ENCODE assay signal across 24 mouse cellular contexts in the genomic region with DNA sequence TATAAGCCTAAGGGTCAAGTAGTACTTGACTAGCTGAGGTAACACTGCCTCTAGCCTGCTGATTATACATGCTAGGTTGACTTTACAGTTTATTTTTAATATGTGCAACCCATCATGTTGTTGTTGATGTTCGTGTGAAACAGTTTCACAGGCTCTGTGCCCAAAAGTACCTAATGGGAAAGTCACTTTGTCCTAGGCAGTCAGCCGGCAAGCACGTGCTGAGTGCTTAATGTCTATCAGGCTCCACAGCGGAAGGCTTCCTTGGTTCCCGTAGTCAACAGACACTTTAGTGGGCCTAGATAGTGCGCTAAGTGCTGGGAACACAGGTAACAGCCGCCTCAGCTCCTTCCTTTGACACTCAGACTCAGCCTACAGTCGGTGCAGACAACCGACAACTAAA.
DNase-seq lines count a peak whose midpoint lies in the region; ATAC-seq lines count a peak whose summit lies in the region.
"Had no signal": no experiment of that assay in that cellular context is flagged by ENCODE, and none has a peak within 500 bp of the region (broad histone marks: within the 10 kb centered on the region; RNA-seq: fewer than 3 reads in every experiment).

No protein-coding gene starts in this region.

- intact Hi-C loops in heart, postnatal 14 days (cut with DNase I), result no loop called here
- intact Hi-C loops in heart, postnatal 10 days (cut with DNase I), result no loop called here

- no peak for DNase-seq in heart, postnatal 14 days
- DNase-seq in heart, adult 9 months (ENCODE audit: low spot score in 2 of 2), result no peak
- peak; percentile 13 for DNase-seq in kidney, adult 18-20 months
- peak; percentile 18 to 42 for DNase-seq in heart, postnatal 10 days
- DNase-seq in adrenal gland, adult 8-10 months, result no peak
- DNase-seq: adrenal gland, postnatal 25 days; cerebellum, adult 8-10 months; cerebellum, postnatal 14 days; embryo, embryonic 11 days; gastrocnemius, adult 2 months; gastrocnemius, postnatal 25 days had no signal

- peaks cover 2% of the 10 kb centered on the region; the same call in 1 of the 2 replicates for H3K36me3 ChIP-seq in heart, embryonic 11.5 days (ENCODE audit: control insufficient read depth, insufficient read depth, low read length)
- H3K36me3 ChIP-seq in heart, embryonic 15.5 days, result no peaks in the 10 kb centered on the region
- H3K36me3 ChIP-seq in kidney, embryonic 15.5 days, result no peaks in the 10 kb centered on the region
- H3K36me3 ChIP-seq: embryonic facial prominence, embryonic 15.5 days; forebrain, embryonic 10.5 days; hindbrain, embryonic 12.5 days had no signal

- no peak for ATAC-seq in heart, embryonic 11.5 days (replicated peaks; ENCODE audit: insufficient number of reproducible peaks, low FRiP score, low TSS enrichment)
- ATAC-seq in heart, embryonic 15.5 days (replicated peaks; ENCODE audit: insufficient number of reproducible peaks, insufficient read depth, low FRiP score, low read depth), result peak; percentile 36; the same call in 1 of the 2 replicates
- no peak for ATAC-seq in kidney, embryonic 15.5 days (replicated peaks; ENCODE audit: low FRiP score)
- ATAC-seq: activated CD4-positive, CD25-positive, alpha-beta regulatory T cell, adult 4 months; forebrain, embryonic 14.5 days; hindbrain, embryonic 16.5 days; inflammation-experienced regulatory T-cells, adult 6 months; intestine, postnatal 0 days; Patski had no signal

- no peaks in the 10 kb centered on the region for H3K9me3 ChIP-seq in heart, embryonic 11.5 days (replicated peaks; ENCODE audit: control insufficient read depth, low read length)
- H3K9me3 ChIP-seq in heart, embryonic 15.5 days (replicated peaks), result no peaks in the 10 kb centered on the region
- no peaks in the 10 kb centered on the region for H3K9me3 ChIP-seq in kidney, embryonic 15.5 days (replicated peaks)
- H3K9me3 ChIP-seq: embryonic facial prominence, embryonic 15.5 days; forebrain, embryonic 10.5 days; hindbrain, embryonic 12.5 days had no signal

- H3K27me3 ChIP-seq in heart, embryonic 11.5 days (ENCODE audit: control insufficient read depth, insufficient read depth, low read length), result no peaks in the 10 kb centered on the region
- no peaks in the 10 kb centered on the region for H3K27me3 ChIP-seq in heart, embryonic 15.5 days
- H3K27me3 ChIP-seq in kidney, embryonic 15.5 days, result no peaks in the 10 kb centered on the region
- H3K27me3 ChIP-seq: embryonic facial prominence, embryonic 15.5 days; Patski had no signal

- no peak overlapping the region for H3K4me3 ChIP-seq in heart, embryonic 11.5 days (ENCODE audit: low read depth, low read length)
- H3K4me3 ChIP-seq in heart, embryonic 15.5 days, result no peak overlapping the region
- no peak overlapping the region for H3K4me3 ChIP-seq in kidney, embryonic 15.5 days (replicated peaks)
- H3K4me3 ChIP-seq: embryonic facial prominence, embryonic 15.5 days; erythroblast, embryonic 14.5 days; forebrain, embryonic 10.5 days; gastrocnemius, adult 2 months; hindbrain, embryonic 12.5 days had no signal

- peak overlapping the region; percentile 35; the same call in 1 of the 2 replicates for H3K27ac ChIP-seq in heart, embryonic 11.5 days (ENCODE audit: low read depth, low read length)
- no peak overlapping the region for H3K27ac ChIP-seq in heart, embryonic 15.5 days
- H3K27ac ChIP-seq in kidney, embryonic 15.5 days, result no peak overlapping the region
- H3K27ac ChIP-seq: embryonic facial prominence, embryonic 15.5 days; forebrain, embryonic 10.5 days; gastrocnemius, adult 2 months; hindbrain, embryonic 12.5 days had no signal

- 57% methylated on average over 9 of the region's 9 CpGs for WGBS in heart, embryonic 11.5 days (ENCODE audit: insufficient replicate concordance)
- 53% methylated on average over 9 of the region's 9 CpGs for WGBS in heart, embryonic 15.5 days
- WGBS in kidney, embryonic 15.5 days, result 87% methylated on average over 9 of the region's 9 CpGs

- H3K4me2 ChIP-seq in heart, embryonic 11.5 days, result no peak overlapping the region
- no peak overlapping the region for H3K4me2 ChIP-seq in heart, embryonic 15.5 days
- no peak overlapping the region for H3K4me2 ChIP-seq in kidney, embryonic 15.5 days
- H3K4me2 ChIP-seq: embryonic facial prominence, embryonic 15.5 days; hindbrain, embryonic 12.5 days had no signal

- H3K4me1 ChIP-seq in heart, embryonic 11.5 days (ENCODE audit: control insufficient read depth, insufficient read depth, low read length), result peaks cover 8% of the 10 kb centered on the region
- 0 out of 2 replicates have a peak, but pooled peaks cover 14% of the 10 kb centered on the region for H3K4me1 ChIP-seq in heart, embryonic 15.5 days (replicated peaks)
- peaks cover 1% of the 10 kb centered on the region; the same call in 1 of the 2 replicates for H3K4me1 ChIP-seq in kidney, embryonic 15.5 days

- no peak overlapping the region for H3K9ac ChIP-seq in heart, embryonic 11.5 days (ENCODE audit: low read depth, low read length)
- H3K9ac ChIP-seq in heart, embryonic 15.5 days, result no peak overlapping the region
- H3K9ac ChIP-seq in kidney, embryonic 15.5 days, result no peak overlapping the region
- H3K9ac ChIP-seq: embryonic facial prominence, embryonic 15.5 days; hindbrain, embryonic 12.5 days had no signal

Comparison
In these comparisons a context has a peak if more than half of its experiments do, and no peak if none do; other contexts are left out.
1. DNase-seq: peak in kidney, adult 18-20 months (single experiment) and heart, postnatal 10 days (2 of 2); none in heart, postnatal 14 days (0 of 2), heart, adult 9 months (0 of 2) and adrenal gland, adult 8-10 months (single experiment).